Mouse (Mus musculus) cerebellum, adult 2 months (tissue): ENCODE data around the gene Kcnj10.

Experiments
- CTCF ChIP-seq: fragments of 200-500 bp; IDR thresholded peaks from 2 replicates; pipeline ENCODE4 v1.5.1; 2011; ENCODE audit warnings: low read depth, mild to moderate bottlenecking, control low read depth, low read length, moderate library complexity, borderline replicate concordance; ENCODE audit not compliant: insufficient read depth
- POLR2A ChIP-seq: fragments of 200-500 bp; IDR thresholded peaks from 2 replicates; pipeline ENCODE4 v1.6.1; 2011; ENCODE audit warnings: low read length, control low read depth, borderline replicate concordance; ENCODE audit not compliant: insufficient read depth

- TF ChIP-seq POLR2A (peak; percentile 91; the same call in 1 of the 2 replicates), CTCF (no peak)
These were observed 11.9 kb upstream of the Kcnj10 start, which contains the start of gene Kcnj9 for GRCm38 (mm10) chr1:172329131-172329530.
